Mouse (Mus musculus) liver, embryonic 13.5 days (tissue): ENCODE measurements around the gene Coro1b. TPM values are rescaled to one million over a fixed set of nuclear protein-coding genes. Genes with fewer than 3 reads are reported as not detected.

Source experiments
- ATAC-seq: fragments of 200-750 bp; cut with Nextera tagmentation; 2 replicates; pipeline ENCODE4 v1.8.0; 2017; ENCODE audit warnings: low read depth, mild to moderate bottlenecking, moderate number of reproducible peaks, moderate library complexity
- DNase-seq: peaks from one replicate; pipeline ENCODE4 v3.0.0; 2022
- H3K27ac ChIP-seq: fragments of 300-500 bp; sonication (generic); 2 replicates; pipeline ENCODE4 v1.5.1; 2015; ENCODE audit warnings: moderate library complexity, mild to moderate bottlenecking, inconsistent platforms
- H3K27me3 ChIP-seq: fragments of 300-500 bp; sonication (generic); 2 replicates; pipeline ENCODE4 v1.6.1; 2015; ENCODE audit warnings: mild to moderate bottlenecking, inconsistent platforms
- H3K36me3 ChIP-seq: fragments of 300-500 bp; sonication (generic); 2 replicates; pipeline ENCODE4 v1.6.1; 2015; ENCODE audit warnings: mild to moderate bottlenecking, inconsistent platforms
- H3K4me1 ChIP-seq: fragments of 300-500 bp; sonication (generic); replicated peaks from 2 replicates; pipeline ENCODE4 v1.6.1; 2015; ENCODE audit warnings: inconsistent platforms
- H3K4me2 ChIP-seq: fragments of 300-500 bp; sonication (generic); 2 replicates; pipeline ENCODE4 v1.6.1; 2015; ENCODE audit warnings: inconsistent platforms, mild to moderate bottlenecking, moderate library complexity
- H3K4me3 ChIP-seq: fragments of 300-500 bp; sonication (generic); replicated peaks from 2 replicates; pipeline ENCODE4 v1.5.1; 2015; ENCODE audit warnings: mild to moderate bottlenecking, inconsistent platforms
- H3K9ac ChIP-seq: fragments of 300-500 bp; sonication (generic); 2 replicates; pipeline ENCODE4 v1.6.1; 2015; ENCODE audit warnings: mild to moderate bottlenecking, inconsistent platforms
- H3K9me3 ChIP-seq: fragments of 300-500 bp; sonication (generic); replicated peaks from 2 replicates; pipeline ENCODE4 v1.6.1; 2016; ENCODE audit warnings: inconsistent platforms
- WGBS: fragments of 180-500 bp; shearing (Covaris S2); methylation state at CpG from one replicate; pipeline ENCODE4 v1.1.7; 2015; ENCODE audit not compliant: insufficient replicate concordance; 5-methylcytosine and 5-hydroxymethylcytosine counted together
- polyA plus RNA-seq: library from polyadenylated mRNA; unstranded; fragments of >200 nt; fragmentation: Nextera tagmentation; extraction: Ambion mirVana; gene quantifications from 2 replicates; pipeline ENCODE4 v1.2.1, GENCODE M21; 2015

The Coro1b gene
- polyA plus RNA-seq, 1 experiment from 2014 or later = 72.6 TPM

GRCm38 (mm10) chr19:4144550-4145498 lies 3.6 kb upstream of the Coro1b start:
- ATAC-seq (no peak), DNase-seq (no peak)
- Histone ChIP-seq H3K4me2 (no peak overlapping the region), H3K9ac (no peak overlapping the region), H3K4me1 (peaks cover 34% of the 10 kb centered on the region), H3K27me3 (0 out of 2 replicates have a peak, but pooled peaks cover 4% of the 10 kb centered on the region), H3K4me3 (no peak overlapping the region), H3K36me3 (peaks cover 2% of the 10 kb centered on the region), H3K9me3 (0 out of 2 replicates have a peak, but pooled peaks cover 4% of the 10 kb centered on the region), H3K27ac (no peak overlapping the region)
- WGBS = 66% methylated on average over 16 of the region's 16 CpGs

- 86% methylated on average over 5 of the region's 5 CpGs for WGBS
- H3K27ac ChIP-seq = no peak overlapping the region
Observed at GRCm38 (mm10) chr19:4145936-4146335, 2.5 kb upstream of the Coro1b start.

GRCm38 (mm10) chr19:4146366-4147021 lies 1.9 kb upstream of the Coro1b start:
- H3K9me3 ChIP-seq = 0 out of 2 replicates have a peak, but pooled peaks cover 4% of the 10 kb centered on the region
- no peak for DNase-seq
- H3K9ac ChIP-seq = no peak overlapping the region
- H3K4me1 ChIP-seq = peaks cover 47% of the 10 kb centered on the region
- no peaks in the 10 kb centered on the region for H3K27me3 ChIP-seq
- WGBS = 62% methylated on average over 12 of the region's 12 CpGs
- ATAC-seq = no peak
- H3K27ac ChIP-seq = no peak overlapping the region; the same call in none of the 2 replicates
- H3K36me3 ChIP-seq = peaks cover 18% of the 10 kb centered on the region
- no peak overlapping the region for H3K4me2 ChIP-seq
- no peak overlapping the region for H3K4me3 ChIP-seq

More at GRCm38 (mm10) chr19:4145936-4146335, 2.5 kb upstream of the Coro1b start:
- Histone ChIP-seq H3K36me3 (peaks cover 13% of the 10 kb centered on the region), H3K4me2 (no peak overlapping the region), H3K4me1 (peaks cover 45% of the 10 kb centered on the region), H3K9ac (no peak overlapping the region), H3K4me3 (no peak overlapping the region), H3K9me3 (0 out of 2 replicates have a peak, but pooled peaks cover 4% of the 10 kb centered on the region), H3K27me3 (no peaks in the 10 kb centered on the region)
- DNase-seq = no peak
- no peak for ATAC-seq

- H3K27ac ChIP-seq = no peak overlapping the region; the same call in 1 of the 2 replicates
- 0 out of 2 replicates have a peak, but pooled peaks cover 4% of the 10 kb centered on the region for H3K9me3 ChIP-seq
- no peaks in the 10 kb centered on the region for H3K27me3 ChIP-seq
- peaks cover 47% of the 10 kb centered on the region for H3K4me1 ChIP-seq
- no peak for DNase-seq
- 51% methylated on average over 3 of the region's 3 CpGs for WGBS
- H3K4me3 ChIP-seq = no peak overlapping the region
- no peak overlapping the region for H3K9ac ChIP-seq
- H3K4me2 ChIP-seq = no peak overlapping the region
- H3K36me3 ChIP-seq = peaks cover 21% of the 10 kb centered on the region
- no peak for ATAC-seq
Observed at GRCm38 (mm10) chr19:4147022-4147405, 1.4 kb upstream of the Coro1b start.

- H3K4me1 ChIP-seq = peaks cover 52% of the 10 kb centered on the region
- ATAC-seq = peak; percentile 26
- H3K9ac ChIP-seq = peak overlapping the region; percentile 57
- WGBS = 42% methylated on average over 9 of the region's 9 CpGs
- H3K9me3 ChIP-seq = 0 out of 2 replicates have a peak, but pooled peaks cover 4% of the 10 kb centered on the region
- no peak for DNase-seq
- peaks cover 29% of the 10 kb centered on the region for H3K36me3 ChIP-seq
- no peaks in the 10 kb centered on the region for H3K27me3 ChIP-seq
- peak overlapping the region; percentile 45; the same call in 1 of the 2 replicates for H3K27ac ChIP-seq
- H3K4me3 ChIP-seq = peak overlapping the region; percentile 86
- peak overlapping the region; percentile 84 for H3K4me2 ChIP-seq
Observed at GRCm38 (mm10) chr19:4147782-4148490, 483 bp upstream of the Coro1b start.

GRCm38 (mm10) chr19:4148819-4149218 lies 400 bp downstream of the Coro1b start:
- Histone ChIP-seq H3K4me2 (peak overlapping the region; percentile 84), H3K36me3 (peaks cover 38% of the 10 kb centered on the region), H3K4me3 (peak overlapping the region; percentile 86), H3K9me3 (0 out of 2 replicates have a peak, but pooled peaks cover 4% of the 10 kb centered on the region), H3K27ac (peak overlapping the region; percentile 81), H3K4me1 (peaks cover 58% of the 10 kb centered on the region), H3K27me3 (no peaks in the 10 kb centered on the region), H3K9ac (peak overlapping the region; percentile 87)
- ATAC-seq (peak; percentile 26), DNase-seq (no peak)
- 2% methylated on average over 8 of the region's 8 CpGs for WGBS

GRCm38 (mm10) chr19:4149283-4149682 lies 864 bp downstream of the Coro1b start:
- Histone ChIP-seq H3K4me1 (peaks cover 63% of the 10 kb centered on the region), H3K27me3 (no peaks in the 10 kb centered on the region), H3K4me3 (peak overlapping the region; percentile 86), H3K4me2 (peak overlapping the region; percentile 84), H3K9me3 (0 out of 2 replicates have a peak, but pooled peaks cover 4% of the 10 kb centered on the region), H3K27ac (peak overlapping the region; percentile 81), H3K36me3 (peaks cover 40% of the 10 kb centered on the region), H3K9ac (peak overlapping the region; percentile 87)
- ATAC-seq (no peak), DNase-seq (no peak)
- 74% methylated on average over 11 of the region's 11 CpGs for WGBS

GRCm38 (mm10) chr19:4149764-4150461 lies 1.5 kb downstream of the Coro1b start:
- peak overlapping the region; percentile 9; the same call in 1 of the 2 replicates for H3K27ac ChIP-seq

GRCm38 (mm10) chr19:4150567-4151487 lies 2.4 kb downstream of the Coro1b start:
- H3K4me1 ChIP-seq = peaks cover 76% of the 10 kb centered on the region

More at GRCm38 (mm10) chr19:4149764-4150461, 1.5 kb downstream of the Coro1b start:
- H3K36me3 ChIP-seq = peaks cover 40% of the 10 kb centered on the region
- peak overlapping the region; percentile 84 for H3K4me2 ChIP-seq
- H3K9ac ChIP-seq = no peak overlapping the region
- WGBS = 85% methylated on average over 17 of the region's 17 CpGs
- H3K9me3 ChIP-seq = 0 out of 2 replicates have a peak, but pooled peaks cover 4% of the 10 kb centered on the region
- no peaks in the 10 kb centered on the region for H3K27me3 ChIP-seq
- H3K4me1 ChIP-seq = peaks cover 69% of the 10 kb centered on the region
- ATAC-seq (no peak), DNase-seq (no peak)
- peak overlapping the region; percentile 86 for H3K4me3 ChIP-seq

More at GRCm38 (mm10) chr19:4150567-4151487, 2.4 kb downstream of the Coro1b start:
- H3K27ac ChIP-seq = no peak overlapping the region
- WGBS = 80% methylated on average over 22 of the region's 22 CpGs
- H3K4me2 ChIP-seq = no peak overlapping the region
- peaks cover 44% of the 10 kb centered on the region for H3K36me3 ChIP-seq
- no peaks in the 10 kb centered on the region for H3K27me3 ChIP-seq
- H3K4me3 ChIP-seq = no peak overlapping the region
- DNase-seq = no peak
- ATAC-seq = no peak
- H3K9me3 ChIP-seq = 0 out of 2 replicates have a peak, but pooled peaks cover 2% of the 10 kb centered on the region
- no peak overlapping the region for H3K9ac ChIP-seq
